Mouse (Mus musculus): Measurements from ENCODE around the gene Ttc33. TPM values are rescaled to one million over a fixed set of nuclear protein-coding genes. Genes with fewer than 3 reads are reported as not detected.
A peak's percentile ranks its signal among the peaks of the same experiment; 100 is the strongest.

Ttc33 gene
- total RNA-seq (2021) = 10 to 100 TPM; 52.5 to 63.2 TPM
- 0.66 and 1.2 TPM in 2 replicates for polyA plus RNA-seq (2012; rRNA removed)
- long read RNA-seq, transcript Ttc33-203 (5 exons, 1,671 nt) = minor isoform, 10 of 30 reads
- long read RNA-seq, transcript Ttc33-201 (5 exons, 1,832 nt) = major isoform, 16 of 30 reads
- long read RNA-seq, partial matches to known transcripts = 3 of 30 reads
- long read RNA-seq, other reads (novel, unspliced or antisense) = 0 of 30 reads

- peak; percentile 85 for DNase-seq
Measured at GRCm38 (mm10) chr15:5185366-5186292, at the start of gene Ttc33. Ttc33 (plus strand) TSS chr15:5185525.

GRCm38 (mm10) chr15:5138021-5138856, 47.1 kb upstream of the Ttc33 start:
- no peak for DNase-seq

- DNase-seq = no peak
Measured at GRCm38 (mm10) chr15:5139366-5139765, 46.0 kb upstream of the Ttc33 start.

- no peak for DNase-seq
Measured at GRCm38 (mm10) chr15:5139863-5140262, 45.5 kb upstream of the Ttc33 start.

- no peak for DNase-seq
Measured at GRCm38 (mm10) chr15:5140357-5140756, 45.0 kb upstream of the Ttc33 start.

GRCm38 (mm10) chr15:5142047-5142446, 43.3 kb upstream of the Ttc33 start:
- no peak for DNase-seq

GRCm38 (mm10) chr15:5142714-5143113, 42.6 kb upstream of the Ttc33 start:
- DNase-seq = no peak

GRCm38 (mm10) chr15:5143361-5144020, 41.8 kb upstream of the Ttc33 start, which contains the start of gene Prkaa1:
Prkaa1 (plus strand) TSS chr15:5143861.
- peak; percentile 86 for DNase-seq

- no peak for DNase-seq
Measured at GRCm38 (mm10) chr15:5144021-5144778, 41.1 kb upstream of the Ttc33 start.

GRCm38 (mm10) chr15:5145196-5145945, 40.0 kb upstream of the Ttc33 start:
- peak; percentile 12 for DNase-seq

GRCm38 (mm10) chr15:5149187-5149586, 36.1 kb upstream of the Ttc33 start:
- peak; percentile 22 for DNase-seq

GRCm38 (mm10) chr15:5152171-5152570, 33.2 kb upstream of the Ttc33 start:
- DNase-seq = no peak

GRCm38 (mm10) chr15:5154621-5155020, 30.7 kb upstream of the Ttc33 start:
- DNase-seq = no peak

- DNase-seq = no peak
Measured at GRCm38 (mm10) chr15:5155093-5155492, 30.2 kb upstream of the Ttc33 start.

- no peak for DNase-seq
Measured at GRCm38 (mm10) chr15:5156355-5156754, 29.0 kb upstream of the Ttc33 start.

- no peak for DNase-seq
Measured at GRCm38 (mm10) chr15:5157386-5157785, 27.9 kb upstream of the Ttc33 start.

GRCm38 (mm10) chr15:5158827-5159226, 26.5 kb upstream of the Ttc33 start:
- peak; percentile 16 for DNase-seq

- no peak for DNase-seq
Measured at GRCm38 (mm10) chr15:5165121-5165773, 20.1 kb upstream of the Ttc33 start.

GRCm38 (mm10) chr15:5173217-5173820, 12.0 kb upstream of the Ttc33 start:
- DNase-seq = no peak
